Mouse (Mus musculus): Measurements from ENCODE around the gene Mrgprh.

Mrgprh gene

GRCm38 (mm10) chr17:12916588-12917380, 41.0 kb downstream of the Mrgprh start:
- peak; percentile 49 for DNase-seq (ENCODE audit: low spot score)

GRCm38 (mm10) chr17:12921073-12921472, 45.2 kb downstream of the Mrgprh start:
- no peak for DNase-seq (ENCODE audit: low spot score)

GRCm38 (mm10) chr17:12925001-12925400, 49.2 kb downstream of the Mrgprh start:
- peak; percentile 36 for DNase-seq (ENCODE audit: low spot score)

- no peak for DNase-seq (ENCODE audit: low spot score)
Observed at GRCm38 (mm10) chr17:12925703-12926180, 49.9 kb downstream of the Mrgprh start.

Data from adipocyte (in vitro differentiated cells).